ENCODE assay signal across 25 mouse cellular contexts in genomic region chr16:94255035-94255434, GRCm38 (mm10).
"Had no signal": no experiment of that assay in that cellular context is flagged by ENCODE, and none has a peak within 500 bp of the region (broad histone marks: within the 10 kb centered on the region; RNA-seq: fewer than 3 reads in every experiment).

No protein-coding gene starts in this region.

- H3K4me3 ChIP-seq: heart, adult 2 months; heart, embryonic 13.5 days; heart, embryonic 15.5 days; hindbrain, embryonic 13.5 days; hindbrain, embryonic 15.5 days; kidney, embryonic 15.5 days; limb, embryonic 15.5 days had no signal

- H3K9me3 ChIP-seq: heart, embryonic 13.5 days; heart, embryonic 15.5 days; hindbrain, embryonic 13.5 days; hindbrain, embryonic 15.5 days; kidney, embryonic 15.5 days; limb, embryonic 13.5 days; limb, embryonic 15.5 days had no signal

- H3K27ac ChIP-seq: heart, adult 2 months; heart, embryonic 13.5 days; hindbrain, embryonic 13.5 days; hindbrain, embryonic 15.5 days; hindbrain, postnatal 0 days; kidney, embryonic 15.5 days; kidney, postnatal 0 days; limb, embryonic 13.5 days had no signal

- H3K36me3 ChIP-seq: heart, embryonic 15.5 days; hindbrain, embryonic 13.5 days; hindbrain, embryonic 15.5 days; kidney, embryonic 15.5 days; limb, embryonic 13.5 days; limb, embryonic 15.5 days had no signal

- DNase-seq: forebrain, postnatal 0 days; gastrocnemius, postnatal 10 days; gastrocnemius, postnatal 36 days; heart, adult 2 months; heart, postnatal 10 days; heart, postnatal 36 days; kidney, adult 11 months; kidney, adult 2 months; kidney, adult 9 months; kidney, postnatal 14 days; kidney, postnatal 36 days; layer of hippocampus, adult 9-11 months; layer of hippocampus, postnatal 36 days; left cerebral cortex, postnatal 4 days had no signal

- H3K4me2 ChIP-seq: heart, embryonic 11.5 days; heart, embryonic 13.5 days; heart, embryonic 15.5 days; hindbrain, embryonic 13.5 days; hindbrain, embryonic 15.5 days; kidney, embryonic 15.5 days had no signal

- ATAC-seq: forebrain, postnatal 0 days; hindbrain, postnatal 0 days; intestine, embryonic 16.5 days had no signal

- H3K9ac ChIP-seq: forebrain, postnatal 0 days; heart, embryonic 13.5 days; heart, embryonic 15.5 days; hindbrain, embryonic 13.5 days; hindbrain, embryonic 15.5 days; kidney, embryonic 15.5 days; limb, embryonic 13.5 days; limb, embryonic 15.5 days had no signal

- H3K27me3 ChIP-seq: heart, embryonic 13.5 days; heart, embryonic 15.5 days; kidney, embryonic 15.5 days had no signal
